In the genomic region with DNA sequence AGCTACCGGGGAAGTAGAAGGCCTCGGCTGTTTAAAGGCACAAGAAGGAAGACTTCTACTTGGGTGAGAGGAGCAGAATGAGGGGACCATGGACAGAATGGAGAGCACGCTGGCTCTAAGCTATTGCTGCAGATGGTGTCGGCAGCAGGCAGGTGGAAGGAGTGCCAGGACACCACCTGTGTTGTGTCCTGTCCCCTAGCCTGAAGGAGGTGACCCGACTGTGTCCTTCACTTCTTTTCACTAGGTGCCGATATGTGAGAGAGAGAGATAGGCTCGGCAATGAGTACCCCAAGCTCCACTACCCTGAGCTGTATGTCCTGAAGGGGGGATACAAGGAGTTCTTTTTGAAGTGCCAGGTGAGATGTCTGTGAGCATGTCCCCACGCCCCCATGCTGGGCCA, we compare ENCODE assay signal across 13 mouse cellular contexts. TPM values are rescaled to one million over a fixed set of nuclear protein-coding genes. Genes with fewer than 3 reads are reported as not detected.
"Had no signal": no experiment of that assay in that cellular context is flagged by ENCODE, and none has a peak within 500 bp of the region (broad histone marks: within the 10 kb centered on the region; RNA-seq: fewer than 3 reads in every experiment).

No protein-coding gene starts in this region.

- DNase-seq: kidney, postnatal 4 days; left cerebral cortex, postnatal 4 days; lung, adult 18-20 months; lung, postnatal 4 days; midbrain, embryonic 14.5 days; right cerebral cortex, adult 18-20 months; right cerebral cortex, postnatal 25 days had no signal

- ATAC-seq: lung, postnatal 0 days had no signal

RNA-seq across cellular contexts. Expression of gene Camp, which starts 42.1 kb away (rescaled TPM):
- total RNA-seq: layer of hippocampus, adult 2 months; left cerebral cortex, postnatal 10 days; left cerebral cortex, postnatal 4 days; liver, adult 2 months had no signal
- polyA plus RNA-seq: midbrain, embryonic 14.5 days; myocyte; small intestine, adult 2 months had no signal
